Mouse (Mus musculus): ENCODE data around the gene Scgb1b19.
"Not testable (repeated sequence)": the region's sequence is repeated elsewhere in the genome, so short reads cannot be mapped to it uniquely, and the experiment has no call there.

The Scgb1b19 gene

GRCm38 (mm10) chr7:33286991-33287390 lies at the start of gene Scgb1b19:
Gene Scgb1b19 (plus strand): TSS chr7:33287291.
- DNase-seq (ENCODE audit: low spot score in 2 of 2) = not testable (repeated sequence)

- DNase-seq (ENCODE audit: low spot score in 2 of 2) = not testable (repeated sequence)
Observed at GRCm38 (mm10) chr7:33280238-33280637, 6.9 kb upstream of the Scgb1b19 start, which contains the start of gene Scgb2b19. Gene Scgb2b19 (minus strand): TSS chr7:33280338.
